Comparison of ENCODE assay signal across 9 mouse cellular contexts in the genomic region with DNA sequence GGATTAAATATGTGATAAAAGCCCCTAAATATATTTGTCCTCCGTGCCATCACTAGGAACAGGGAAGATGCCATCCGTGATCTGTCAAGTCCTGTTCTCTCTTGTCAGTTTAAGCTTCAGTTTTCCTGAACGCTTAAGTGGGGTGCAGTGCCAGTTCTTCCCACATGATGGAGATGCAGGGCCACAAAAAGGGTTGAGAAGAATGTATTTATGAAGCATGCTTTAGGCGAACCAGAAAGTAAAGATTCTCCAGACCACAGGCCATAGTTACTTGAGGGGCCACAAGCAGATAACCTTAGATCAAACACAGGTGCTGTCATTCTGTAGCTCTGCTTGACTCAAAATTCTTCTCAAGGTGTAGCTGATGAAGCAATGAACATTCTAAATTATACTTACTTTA. TPM values are rescaled to one million over a fixed set of nuclear protein-coding genes. Genes with fewer than 3 reads are reported as not detected.
DNase-seq lines count a peak whose midpoint lies in the region; ATAC-seq and TF ChIP-seq lines count a peak whose summit lies in the region.
"Had no signal": no experiment of that assay in that cellular context is flagged by ENCODE, and none has a peak within 500 bp of the region (broad histone marks: within the 10 kb centered on the region; RNA-seq: fewer than 3 reads in every experiment).

No protein-coding gene starts in this region.

- WGBS in intestine, embryonic 14.5 days: 20% methylated on average over 4 of the region's 4 CpGs
- 17% methylated on average over 4 of the region's 4 CpGs for WGBS in intestine, embryonic 15.5 days
- WGBS in forebrain, embryonic 12.5 days: 42% methylated on average over 4 of the region's 4 CpGs
- 34% methylated on average over 4 of the region's 4 CpGs for WGBS in hindbrain, embryonic 16.5 days

- H3K9ac ChIP-seq in intestine, embryonic 14.5 days (ENCODE audit: low read length): no peak overlapping the region
- H3K9ac ChIP-seq in intestine, embryonic 15.5 days: no peak overlapping the region
- H3K9ac ChIP-seq in forebrain, embryonic 12.5 days: no peak overlapping the region
- no peak overlapping the region for H3K9ac ChIP-seq in hindbrain, embryonic 16.5 days (ENCODE audit: low read depth, low read length)
- H3K9ac ChIP-seq: limb, embryonic 15.5 days had no signal

- H3K4me3 ChIP-seq in intestine, embryonic 14.5 days (ENCODE audit: low read depth, low read length): no peak overlapping the region
- H3K4me3 ChIP-seq in intestine, embryonic 15.5 days (replicated peaks): no peak overlapping the region
- H3K4me3 ChIP-seq in forebrain, embryonic 12.5 days (replicated peaks): no peak overlapping the region
- H3K4me3 ChIP-seq in hindbrain, embryonic 16.5 days (ENCODE audit: low read length): no peak overlapping the region
- H3K4me3 ChIP-seq: limb, embryonic 15.5 days had no signal

- H3K36me3 ChIP-seq in intestine, embryonic 14.5 days (ENCODE audit: control insufficient read depth, insufficient read depth, low read length): no peaks in the 10 kb centered on the region
- H3K36me3 ChIP-seq in intestine, embryonic 15.5 days: no peaks in the 10 kb centered on the region
- H3K36me3 ChIP-seq in forebrain, embryonic 12.5 days (replicated peaks): no peaks in the 10 kb centered on the region
- H3K36me3 ChIP-seq in hindbrain, embryonic 16.5 days (ENCODE audit: control insufficient read depth, insufficient read depth, low read length): no peaks in the 10 kb centered on the region
- H3K36me3 ChIP-seq: limb, embryonic 15.5 days had no signal

- peak; percentile 70 for DNase-seq in intestine, embryonic 14.5 days (ENCODE audit: low spot score)
- DNase-seq in brain, embryonic 14.5 days (ENCODE audit: low read depth): peak; percentile 88
- peak; percentile 69 to 80 for DNase-seq in left cerebral cortex, postnatal 14 days (ENCODE audit: low spot score in 2 of 2)
- DNase-seq in urinary bladder, postnatal 36 days (ENCODE audit: low spot score in 2 of 2): peak; percentile 49 to 56

- H3K4me1 ChIP-seq in intestine, embryonic 14.5 days (replicated peaks; ENCODE audit: control insufficient read depth, insufficient read depth, low read length): peaks cover 5% of the 10 kb centered on the region
- H3K4me1 ChIP-seq in intestine, embryonic 15.5 days (replicated peaks): no peaks in the 10 kb centered on the region
- no peaks in the 10 kb centered on the region for H3K4me1 ChIP-seq in forebrain, embryonic 12.5 days
- no peaks in the 10 kb centered on the region for H3K4me1 ChIP-seq in hindbrain, embryonic 16.5 days (ENCODE audit: control insufficient read depth, insufficient read depth, low read depth, low read length)
- H3K4me1 ChIP-seq: limb, embryonic 15.5 days had no signal

- TF ChIP-seq POLR2A in brain, embryonic 14.5 days (IDR thresholded peaks at IDR 0.05; ENCODE audit: borderline replicate concordance, extremely low read depth, insufficient read depth, insufficient read length, poor library complexity, severe bottlenecking): no peak

- intact Hi-C loops in left cerebral cortex, postnatal 14 days (cut with DNase I): no loop called here

- H3K27me3 ChIP-seq in intestine, embryonic 14.5 days (replicated peaks; ENCODE audit: control insufficient read depth, insufficient read depth, low read length): no peaks in the 10 kb centered on the region
- H3K27me3 ChIP-seq in intestine, embryonic 15.5 days (replicated peaks): no peaks in the 10 kb centered on the region
- H3K27me3 ChIP-seq in forebrain, embryonic 12.5 days: no peaks in the 10 kb centered on the region
- H3K27me3 ChIP-seq in hindbrain, embryonic 16.5 days (replicated peaks; ENCODE audit: control insufficient read depth, insufficient read depth, low read length): no peaks in the 10 kb centered on the region
- H3K27me3 ChIP-seq: limb, embryonic 15.5 days had no signal

- no peak overlapping the region for H3K4me2 ChIP-seq in intestine, embryonic 14.5 days (ENCODE audit: low read length)
- no peak overlapping the region for H3K4me2 ChIP-seq in intestine, embryonic 15.5 days (replicated peaks)
- no peak overlapping the region for H3K4me2 ChIP-seq in forebrain, embryonic 12.5 days
- H3K4me2 ChIP-seq in hindbrain, embryonic 16.5 days (ENCODE audit: low read length): no peak overlapping the region
- H3K4me2 ChIP-seq: limb, embryonic 15.5 days had no signal

- peak; percentile 80; the same call in 1 of the 2 replicates for TF ChIP-seq CTCF in brain, embryonic 14.5 days (IDR thresholded peaks at IDR 0.05; ENCODE audit: borderline replicate concordance, extremely low read depth, insufficient read depth, insufficient read length)

- no peak for ATAC-seq in intestine, embryonic 14.5 days (replicated peaks; ENCODE audit: low FRiP score, low TSS enrichment, low read depth)
- no peak for ATAC-seq in intestine, embryonic 15.5 days
- ATAC-seq in forebrain, embryonic 12.5 days (ENCODE audit: low FRiP score): peak; percentile 73
- ATAC-seq in hindbrain, embryonic 16.5 days: peak; percentile 77; the same call in 1 of the 2 replicates
- peak; percentile 43; the same call in 1 of the 2 replicates for ATAC-seq in monocyte, adult 5-6 weeks (replicated peaks; ENCODE audit: insufficient number of reproducible peaks, low FRiP score, low TSS enrichment, poor library complexity, severe bottlenecking)

- H3K9me3 ChIP-seq in intestine, embryonic 14.5 days (ENCODE audit: control insufficient read depth, low read length): no peaks in the 10 kb centered on the region
- no peaks in the 10 kb centered on the region for H3K9me3 ChIP-seq in intestine, embryonic 15.5 days
- no peaks in the 10 kb centered on the region for H3K9me3 ChIP-seq in forebrain, embryonic 12.5 days
- H3K9me3 ChIP-seq in hindbrain, embryonic 16.5 days (ENCODE audit: control insufficient read depth, low read length): no peaks in the 10 kb centered on the region
- H3K9me3 ChIP-seq: limb, embryonic 15.5 days had no signal

- no peak overlapping the region for H3K27ac ChIP-seq in intestine, embryonic 14.5 days (ENCODE audit: low read depth)
- no peak overlapping the region for H3K27ac ChIP-seq in intestine, embryonic 15.5 days
- H3K27ac ChIP-seq in forebrain, embryonic 12.5 days: no peak overlapping the region
- no peak overlapping the region for H3K27ac ChIP-seq in hindbrain, embryonic 16.5 days (ENCODE audit: low read depth, low read length)
- H3K27ac ChIP-seq: limb, embryonic 15.5 days had no signal

RNA-seq across cellular contexts. Expression of gene Tlr4, which starts 58.6 kb away (rescaled TPM):
- polyA plus RNA-seq in intestine, embryonic 14.5 days (2014; fragmentation: Nextera tagmentation; extraction: Ambion mirVana): 1.3 and 1.6 TPM in 2 replicates
- polyA plus RNA-seq in intestine, embryonic 15.5 days (2015; fragmentation: Nextera tagmentation; extraction: Ambion mirVana): 1.2 TPM in 2 replicates
- polyA plus RNA-seq in brain, embryonic 14.5 days (2012; rRNA removed): 0.28 and 0.33 TPM in 2 replicates
- 0.74 and 1.2 TPM in 2 replicates for polyA plus RNA-seq in forebrain, embryonic 12.5 days (2016; fragmentation: Nextera tagmentation; extraction: Ambion mirVana)
- 0.66 and 0.95 TPM in 2 replicates for polyA plus RNA-seq in hindbrain, embryonic 16.5 days (2015; fragmentation: Nextera tagmentation; extraction: Ambion mirVana)
- total RNA-seq in left cerebral cortex, postnatal 14 days (2021): 1 to 10 TPM; 1.8 to 2.1 TPM
- 23.3 to 24.7 TPM (median 24.2 TPM) in 3 replicates for total RNA-seq in monocyte, adult 5-6 weeks (2017)

Comparison
In these comparisons a context has a peak if more than half of its experiments do, and no peak if none do; other contexts are left out.
1. ATAC-seq: peak in forebrain, embryonic 12.5 days (single experiment), hindbrain, embryonic 16.5 days (single experiment) and monocyte, adult 5-6 weeks (single experiment); none in intestine, embryonic 14.5 days (single experiment) and intestine, embryonic 15.5 days (single experiment).
2. Peak in every context shown above with its lines, with median percentiles within 50 percentile points of each other: DNase-seq.